Mouse (Mus musculus): ENCODE results near the gene Hspa8.

The Hspa8 gene

DNA sequence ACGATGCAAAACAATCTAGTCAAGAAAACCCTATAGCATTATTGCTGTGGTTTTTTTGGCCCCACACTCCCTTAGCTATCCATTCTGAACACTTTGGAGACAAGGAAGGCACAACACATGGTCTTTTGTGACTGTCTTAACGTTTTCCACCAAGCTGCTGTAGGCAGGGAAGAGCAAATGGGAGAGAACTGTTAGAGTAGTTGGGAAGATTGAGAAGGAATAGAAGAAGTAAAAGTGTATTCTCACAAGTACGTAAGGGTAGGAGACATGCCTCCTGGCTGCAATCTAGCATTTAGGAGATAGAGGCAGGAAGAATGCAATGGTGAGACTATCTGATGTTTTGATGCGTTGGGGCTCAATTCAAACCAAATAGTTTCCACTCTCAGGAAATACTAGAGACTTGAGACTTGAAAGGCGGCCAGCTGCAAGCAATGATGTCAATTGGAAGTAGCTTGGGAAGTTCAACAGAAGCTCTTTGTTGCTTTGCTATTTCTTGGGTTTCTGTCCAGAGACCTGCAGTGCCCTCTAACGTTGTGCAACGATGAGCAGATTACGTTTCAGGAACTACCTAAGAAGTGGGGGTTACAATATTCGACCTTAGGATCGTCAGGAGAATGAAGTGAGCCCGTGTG lies 6.6 kb downstream of the Hspa8 start:
- DNase-seq (ENCODE audit: extremely low spot score, low read depth, low spot score): no peak

GRCm38 (mm10) chr9:40808061-40808906 lies 7.5 kb downstream of the Hspa8 start:
- no peak for DNase-seq (ENCODE audit: extremely low spot score, low read depth, low spot score)

DNA sequence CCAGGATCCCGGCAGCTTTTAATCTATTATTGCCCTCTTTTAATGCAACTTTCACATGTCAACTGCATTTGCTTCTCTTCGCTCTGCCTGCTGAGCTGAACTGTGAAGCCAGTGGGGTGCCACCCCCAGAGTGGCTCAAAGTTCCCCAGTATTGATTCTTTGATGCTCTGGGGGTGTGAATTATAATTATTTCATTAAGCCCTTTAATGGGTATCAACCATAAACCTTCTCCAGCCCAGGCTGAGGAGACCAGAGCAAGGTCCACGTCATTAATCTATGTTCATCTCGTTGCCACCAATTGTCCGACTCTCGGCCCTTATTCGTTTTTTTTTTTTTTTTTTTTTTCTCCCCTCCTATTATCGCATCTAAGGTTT lies 8.1 kb downstream of the Hspa8 start:
- no peak for DNase-seq (ENCODE audit: extremely low spot score, low read depth, low spot score)

DNA sequence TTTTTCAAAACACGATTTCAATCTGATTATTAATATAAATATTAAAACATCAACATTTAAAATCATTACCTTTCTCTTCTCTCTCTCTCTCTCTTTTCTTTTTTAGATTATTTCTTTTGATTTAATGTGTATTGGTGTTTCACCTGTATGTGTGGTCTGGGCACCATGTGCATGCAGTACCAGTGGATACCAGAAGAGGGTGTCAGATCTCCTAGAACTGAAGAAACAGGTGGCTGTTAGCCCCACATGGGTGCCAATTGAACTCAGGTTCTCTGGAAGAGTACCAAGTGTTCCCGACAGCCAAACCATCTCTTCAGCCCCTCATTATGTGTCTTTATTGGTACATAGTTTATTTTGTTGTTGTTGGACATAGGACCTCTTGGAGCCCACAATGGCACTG lies 11.1 kb downstream of the Hspa8 start:
- no peak for DNase-seq (ENCODE audit: extremely low spot score, low read depth, low spot score)

GRCm38 (mm10) chr9:40814060-40814459 lies 13.3 kb downstream of the Hspa8 start:
- no peak for DNase-seq (ENCODE audit: extremely low spot score, low read depth, low spot score)

DNA sequence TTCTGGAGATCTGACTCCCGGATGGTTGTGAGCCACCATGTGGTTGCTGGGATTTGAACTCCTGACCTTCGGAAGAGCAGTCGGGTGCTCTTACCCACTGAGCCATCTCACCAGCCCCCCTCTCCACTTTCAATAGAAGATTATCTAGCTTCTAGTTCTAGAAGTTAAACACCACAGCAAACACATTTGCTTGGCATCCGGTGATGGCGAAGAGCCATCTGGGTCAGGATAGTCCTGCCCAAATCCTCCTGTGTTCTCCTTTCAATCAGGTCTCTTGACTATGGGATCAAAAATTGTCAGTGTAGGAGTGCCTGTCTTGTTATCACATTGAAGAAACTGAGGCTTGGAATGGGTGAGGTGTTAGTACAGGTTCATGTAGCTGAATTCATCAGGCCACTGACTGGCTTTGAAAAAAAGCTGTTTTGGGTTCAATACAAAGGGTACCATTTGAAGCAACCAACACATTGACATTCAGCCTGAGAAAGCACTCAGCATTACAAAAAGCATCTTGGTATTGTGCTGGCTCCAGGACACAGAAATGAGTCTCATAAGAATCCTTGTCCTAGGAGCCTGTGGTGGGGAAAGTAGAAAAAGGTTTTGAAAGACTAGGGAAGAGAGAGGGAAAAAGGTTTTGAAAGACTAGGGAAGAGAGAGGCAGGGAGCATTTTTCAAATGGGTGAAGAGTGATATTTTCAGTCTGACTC lies 16.7 kb downstream of the Hspa8 start:
- DNase-seq (ENCODE audit: extremely low spot score, low read depth, low spot score): no peak

DNA sequence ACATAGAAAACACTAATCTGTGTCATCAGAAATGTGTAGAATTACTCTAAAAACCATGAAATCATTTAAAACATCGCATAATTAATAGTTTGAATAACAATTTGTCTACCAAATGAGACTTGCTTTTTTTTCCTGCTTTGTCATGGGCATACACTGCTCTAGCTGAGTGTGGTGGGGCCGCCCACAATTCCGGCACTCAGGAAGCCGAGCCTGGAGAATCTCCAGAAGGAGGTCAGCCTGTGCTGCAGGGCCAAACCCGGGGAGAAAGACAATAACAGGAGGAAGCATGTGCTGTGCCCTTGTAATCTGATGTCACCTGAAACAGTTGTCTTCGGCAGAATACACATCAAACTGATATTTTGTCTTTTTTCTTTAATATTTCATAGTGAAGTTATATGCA lies 24.8 kb downstream of the Hspa8 start:
- no peak for DNase-seq (ENCODE audit: extremely low spot score, low read depth, low spot score)

GRCm38 (mm10) chr9:40827366-40827765 lies 26.6 kb downstream of the Hspa8 start:
- no peak for DNase-seq (ENCODE audit: extremely low spot score, low read depth, low spot score)

DNA sequence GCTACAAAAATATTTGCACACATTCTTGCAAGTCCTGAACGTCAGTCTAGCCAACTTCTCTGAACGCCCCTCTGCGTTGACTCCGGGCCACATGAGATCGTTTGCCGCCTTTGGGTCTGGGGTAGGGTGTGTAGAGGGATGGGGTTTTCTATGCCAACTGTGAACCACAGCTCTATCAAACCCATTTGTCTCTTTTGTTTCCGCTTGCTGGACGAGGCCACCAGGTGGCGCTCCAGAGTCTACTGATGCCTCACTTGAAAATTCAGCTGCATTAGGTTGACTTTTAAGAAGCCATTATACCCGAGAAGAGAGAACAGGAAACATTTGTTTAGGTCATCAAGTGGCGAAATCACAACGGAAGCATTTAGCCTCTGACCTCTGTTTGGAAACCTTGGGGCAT lies 33.8 kb downstream of the Hspa8 start:
- peak; percentile 60 for DNase-seq (ENCODE audit: extremely low spot score, low read depth, low spot score)

- DNase-seq (ENCODE audit: extremely low spot score, low read depth, low spot score): no peak
These were observed 35.9 kb downstream of the Hspa8 start for GRCm38 (mm10) chr9:40836681-40837080.

DNA sequence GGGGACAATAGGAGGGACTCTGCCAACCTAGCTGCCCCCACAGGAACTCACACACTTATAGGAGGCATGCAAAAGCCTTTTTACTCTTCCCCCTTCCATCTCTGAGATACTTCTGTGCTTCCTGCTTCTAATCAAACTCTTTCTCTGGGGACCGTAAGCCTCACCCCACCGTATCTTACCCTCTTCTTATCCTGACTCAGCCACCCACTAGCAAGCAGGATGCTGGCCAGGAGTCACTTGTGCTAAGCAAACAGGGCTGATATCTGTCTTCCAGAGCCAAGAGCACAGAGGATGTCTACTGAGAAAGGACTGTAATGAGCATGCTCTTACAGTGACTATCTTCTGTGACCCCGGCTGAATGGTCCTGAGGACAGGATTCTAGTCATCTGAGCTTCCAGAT lies 38.9 kb downstream of the Hspa8 start:
- no peak for DNase-seq (ENCODE audit: extremely low spot score, low read depth, low spot score)

- DNase-seq (ENCODE audit: extremely low spot score, low read depth, low spot score): no peak
These were observed 50.7 kb downstream of the Hspa8 start for GRCm38 (mm10) chr9:40851515-40851914.

DNA sequence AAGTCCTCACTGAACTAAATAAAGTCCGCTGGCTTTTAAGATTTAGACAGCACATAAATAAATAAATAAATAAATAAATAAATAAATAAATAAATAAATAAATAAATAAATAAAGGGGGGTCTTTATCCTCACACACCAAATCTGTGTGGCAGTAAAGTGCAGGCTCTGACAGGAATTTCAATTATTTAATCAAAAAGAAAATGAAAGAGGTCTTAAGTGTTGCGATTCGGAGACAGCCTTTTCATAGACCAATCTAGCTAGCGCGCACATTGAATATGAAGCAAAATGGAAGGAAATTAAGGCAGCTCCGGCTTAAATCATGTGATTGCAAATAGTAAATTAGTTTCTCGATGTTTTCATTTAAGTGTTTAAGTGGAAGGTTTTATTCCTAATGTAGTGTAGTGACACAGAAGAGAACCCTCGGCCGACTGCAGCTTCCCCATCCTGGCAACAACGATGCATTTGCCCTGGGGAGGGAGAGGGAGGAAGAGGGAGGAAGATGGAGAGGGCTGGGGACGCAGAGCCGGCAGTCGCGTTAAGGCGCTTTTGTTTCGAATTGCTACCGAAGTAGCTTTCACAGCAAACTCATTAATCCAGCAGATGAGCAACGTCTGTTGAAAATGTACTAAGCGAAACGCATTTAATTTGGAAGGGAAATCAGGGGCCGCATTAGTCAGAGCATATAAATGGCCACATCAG lies 57.8 kb downstream of the Hspa8 start:
- DNase-seq (ENCODE audit: extremely low spot score, low read depth, low spot score): no peak

DNA sequence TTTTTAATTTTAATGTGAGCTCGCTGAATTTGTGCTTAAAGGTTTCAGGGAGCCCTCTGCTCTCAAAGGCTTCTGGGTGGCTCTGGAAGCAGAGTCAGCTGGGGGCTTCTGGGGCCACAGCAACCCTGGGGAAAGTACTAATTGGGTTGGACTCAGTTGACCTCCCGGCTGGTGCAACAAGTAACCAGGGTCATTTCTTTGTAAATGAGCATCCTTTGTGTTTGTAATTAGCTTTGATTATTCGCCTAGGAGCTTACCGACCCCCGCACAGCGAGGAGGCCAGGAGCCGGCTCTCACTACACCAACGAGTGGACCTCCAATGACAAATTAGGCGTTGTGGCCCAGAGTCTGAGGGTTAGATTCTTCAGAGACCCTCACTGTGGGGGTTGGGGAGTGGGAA lies 58.4 kb downstream of the Hspa8 start:
- DNase-seq (ENCODE audit: extremely low spot score, low read depth, low spot score): no peak
